Mouse (Mus musculus): ENCODE results near the gene Gzf1. TPM values are rescaled to one million over a fixed set of nuclear protein-coding genes. Genes with fewer than 3 reads are reported as not detected.

Gzf1 gene
- total RNA-seq, 2 experiments from 2014 or later, result 31.8 to 33.5 TPM

GRCm38 (mm10) chr2:148698571-148698970 is 17.7 kb downstream of the Gzf1 start:
- DNase-seq (ENCODE audit: low spot score in 2 of 2), result no peak

DNA sequence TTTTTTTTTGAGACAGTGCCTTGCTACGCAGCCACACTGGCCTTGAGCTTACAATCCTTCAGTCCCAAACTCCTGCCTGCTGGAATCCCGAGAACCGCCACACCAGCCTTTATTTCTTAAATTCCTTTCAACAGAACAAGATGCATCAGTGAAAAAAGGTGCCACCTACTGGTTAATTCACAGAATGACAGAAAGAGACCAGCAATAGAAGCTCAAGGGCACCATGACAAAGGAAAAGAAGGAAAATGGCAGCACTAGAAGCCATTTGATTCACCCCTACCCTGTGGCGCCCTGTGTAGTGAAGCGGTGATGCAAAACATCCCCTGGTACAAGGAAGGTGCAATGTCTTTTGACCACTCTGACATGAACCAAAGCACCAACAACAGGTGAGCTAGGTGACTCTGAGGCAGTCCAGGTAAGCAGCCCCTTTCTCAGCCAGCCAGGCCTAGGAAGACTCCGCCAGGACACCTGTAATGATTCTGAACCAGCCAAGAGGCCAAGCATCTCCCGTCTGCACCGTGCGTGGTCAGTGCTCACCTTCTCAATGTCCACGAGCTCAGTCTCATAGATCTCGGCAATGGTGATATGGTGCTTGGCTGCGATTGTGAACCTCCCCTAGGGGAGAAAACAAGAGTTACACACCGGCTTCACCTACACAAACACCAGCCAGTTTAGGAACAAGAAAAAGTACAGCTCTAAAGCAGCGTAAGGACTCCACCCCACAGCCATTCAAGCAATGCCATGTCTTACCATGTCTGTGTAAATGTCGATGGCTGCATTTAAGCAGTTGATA is 25.8 kb downstream of the Gzf1 start:
- DNase-seq (ENCODE audit: low spot score in 2 of 2), result peak in 1 of 2 experiments; percentile 40

DNA sequence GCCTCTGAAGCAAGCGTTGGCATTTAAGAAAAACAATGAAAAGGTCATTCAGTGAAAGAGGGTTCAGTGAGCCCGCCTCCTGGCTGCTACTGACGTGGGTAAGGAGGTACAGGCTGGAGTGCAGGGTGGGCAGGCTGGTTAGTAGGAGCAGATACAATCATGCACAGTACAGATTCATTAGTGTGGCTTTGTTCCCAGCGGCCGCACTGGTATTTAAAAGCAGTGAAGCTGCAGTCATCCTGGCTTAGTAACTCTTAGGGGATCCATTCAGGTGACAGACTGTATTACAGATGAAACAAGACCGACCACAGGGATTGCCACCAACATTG is 26.3 kb downstream of the Gzf1 start:
- DNase-seq (ENCODE audit: low spot score in 2 of 2), result no peak

DNA sequence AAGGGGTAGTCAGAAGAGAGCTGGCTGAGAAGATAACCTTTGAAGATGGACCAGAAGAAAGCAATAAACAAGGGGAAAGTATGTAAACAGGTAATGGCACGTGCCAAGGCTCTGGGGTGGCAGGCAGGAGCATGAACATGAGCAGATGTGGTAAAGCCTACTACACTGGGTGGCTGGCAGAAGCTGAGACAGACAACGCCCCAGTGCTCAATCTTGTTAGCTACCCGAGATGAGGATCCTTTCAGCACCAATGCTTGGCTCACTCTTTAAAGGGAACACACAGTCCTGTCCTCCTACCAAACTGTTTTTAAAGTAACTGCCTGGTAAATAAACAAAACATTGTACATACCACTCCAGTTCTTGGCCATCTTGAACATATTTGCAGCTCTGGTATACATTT is 31.5 kb downstream of the Gzf1 start:
- no peak for DNase-seq (ENCODE audit: low spot score in 2 of 2)

DNA sequence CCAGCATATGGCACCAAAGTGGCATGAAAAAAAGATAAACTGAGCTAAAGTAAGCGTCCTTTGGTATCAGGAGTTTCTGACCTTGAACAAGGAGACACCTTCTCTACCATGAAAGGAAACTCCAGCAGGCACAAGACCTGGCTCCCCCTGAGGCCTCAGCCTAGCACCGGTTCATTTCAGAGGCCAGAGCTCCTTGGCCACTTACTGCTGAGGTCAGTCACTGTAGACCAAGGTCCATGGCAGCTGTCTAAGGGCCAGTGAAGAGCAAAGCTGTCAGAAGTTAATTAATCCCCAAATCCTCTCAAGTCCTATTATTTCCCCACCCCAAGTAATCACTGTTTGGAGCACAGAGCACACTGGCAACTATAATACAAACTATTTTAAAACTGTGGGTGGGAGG is 36.2 kb downstream of the Gzf1 start:
- DNase-seq (ENCODE audit: low spot score in 2 of 2), result no peak

DNA sequence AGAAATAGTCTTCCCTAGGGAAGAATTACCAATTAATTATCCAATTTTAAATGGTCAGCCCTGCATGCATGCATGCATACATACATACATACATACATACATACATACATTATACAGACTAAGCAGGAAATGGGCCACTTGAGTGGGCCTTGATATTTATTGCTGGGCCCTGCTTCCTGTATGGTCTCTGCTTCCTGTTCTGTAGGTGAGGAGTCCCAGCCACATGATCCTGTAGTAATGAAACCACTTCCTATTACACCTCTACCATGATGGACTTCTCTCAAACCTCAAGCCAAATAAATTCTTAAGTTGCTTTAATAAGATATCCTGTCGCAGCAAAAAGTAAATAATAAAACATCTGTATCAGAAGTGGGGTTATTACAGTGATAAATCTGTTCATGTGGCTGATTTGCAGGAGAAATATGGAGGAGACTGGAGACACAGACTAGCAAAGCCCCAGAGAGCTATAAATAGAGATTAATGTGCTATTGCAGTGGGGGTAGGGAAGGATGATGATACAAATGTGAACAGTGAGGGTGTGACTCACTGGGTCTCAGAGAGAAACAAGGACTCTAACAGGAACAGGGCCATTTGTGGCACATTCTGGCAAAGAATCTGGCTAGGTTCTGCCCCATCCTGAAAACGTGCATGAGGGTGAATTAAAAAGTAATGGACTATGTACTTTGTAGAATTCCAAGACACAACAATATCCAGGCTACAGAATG is 38.6 kb downstream of the Gzf1 start:
- DNase-seq (ENCODE audit: low spot score in 2 of 2), result no peak

- DNase-seq (ENCODE audit: low spot score in 2 of 2), result no peak
These were observed 50.9 kb downstream of the Gzf1 start for GRCm38 (mm10) chr2:148731614-148732326.

- DNase-seq (ENCODE audit: low spot score in 2 of 2), result peak; percentile 96 to 97
These were observed 51.6 kb downstream of the Gzf1 start, which contains the start of gene Napb for GRCm38 (mm10) chr2:148732327-148733000. Napb (minus strand) TSS chr2:148732467.

Other genes with a start within 250 kb of the Gzf1 start
- gene Cd93, start 237.5 kb upstream of the Gzf1 start, total RNA-seq (2021), result 1 to 10 TPM; 3.0 to 3.5 TPM
- gene Nxt1, start 8.4 kb upstream of the Gzf1 start, total RNA-seq (2021), result 10 to 100 TPM; 12.5 to 13.5 TPM
- 100 to 1,000 TPM; 322 to 323 TPM for gene Napb, start 51.4 kb downstream of the Gzf1 start, total RNA-seq (2021)
- 1 to 10 TPM; 1.1 to 1.7 TPM for gene Cstl1, start 69.3 kb downstream of the Gzf1 start, total RNA-seq (2021)
- not detected for gene Cst11, start 90.5 kb downstream of the Gzf1 start, total RNA-seq (2021)
- not detected for gene 8030411F24Rik, start 101.0 kb downstream of the Gzf1 start, total RNA-seq (2021)
- 1 to 10 TPM; 3.7 to 5.1 TPM for gene Cst12, start 108.3 kb downstream of the Gzf1 start, total RNA-seq (2021)
- not detected for gene Cst8, start 117.8 kb downstream of the Gzf1 start, total RNA-seq (2021)
- not detected for gene Cst13, start 139.1 kb downstream of the Gzf1 start, total RNA-seq (2021)
- not detected for gene Cst9, start 154.1 kb downstream of the Gzf1 start, total RNA-seq (2021)
- not detected for gene 9230104L09Rik, start 184.0 kb downstream of the Gzf1 start, total RNA-seq (2021)
- gene Cst3, start 194.7 kb downstream of the Gzf1 start, total RNA-seq (2021), result 1,000 to 10,000 TPM; 2,533 to 2,626 TPM

All from layer of hippocampus, adult 18-20 months (tissue).